Mouse (Mus musculus) cerebellum, adult (tissue): Measurements from ENCODE around the gene Sbk3.

Experiments
- ATAC-seq: cut with Nextera tagmentation; 2 replicates; pipeline ENCODE4 v1.9.2; 2017; ENCODE audit warnings: mild to moderate bottlenecking, moderate library complexity, mixed read lengths; ENCODE audit not compliant: insufficient number of reproducible peaks, low FRiP score, low TSS enrichment

Sbk3 gene

DNA sequence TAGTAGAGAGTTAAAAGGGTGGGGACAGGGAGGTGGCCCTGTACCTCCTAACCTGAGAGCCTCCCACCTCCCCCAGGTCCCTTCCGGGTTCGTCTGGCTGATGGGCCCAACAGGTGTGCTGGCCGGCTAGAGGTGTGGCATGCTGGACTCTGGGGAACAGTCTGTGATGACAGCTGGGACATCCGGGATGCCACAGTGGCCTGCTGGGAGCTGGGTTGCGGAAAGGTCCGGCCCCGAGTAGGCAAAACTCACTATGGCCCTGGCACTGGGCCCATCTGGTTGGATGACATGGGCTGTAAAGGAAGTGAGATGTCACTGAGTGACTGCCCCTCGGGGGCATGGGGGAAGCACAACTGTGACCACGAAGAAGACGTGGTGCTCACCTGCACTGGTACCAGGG, 34.1 kb downstream of the Sbk3 start:
- ATAC-seq = no peak

DNA sequence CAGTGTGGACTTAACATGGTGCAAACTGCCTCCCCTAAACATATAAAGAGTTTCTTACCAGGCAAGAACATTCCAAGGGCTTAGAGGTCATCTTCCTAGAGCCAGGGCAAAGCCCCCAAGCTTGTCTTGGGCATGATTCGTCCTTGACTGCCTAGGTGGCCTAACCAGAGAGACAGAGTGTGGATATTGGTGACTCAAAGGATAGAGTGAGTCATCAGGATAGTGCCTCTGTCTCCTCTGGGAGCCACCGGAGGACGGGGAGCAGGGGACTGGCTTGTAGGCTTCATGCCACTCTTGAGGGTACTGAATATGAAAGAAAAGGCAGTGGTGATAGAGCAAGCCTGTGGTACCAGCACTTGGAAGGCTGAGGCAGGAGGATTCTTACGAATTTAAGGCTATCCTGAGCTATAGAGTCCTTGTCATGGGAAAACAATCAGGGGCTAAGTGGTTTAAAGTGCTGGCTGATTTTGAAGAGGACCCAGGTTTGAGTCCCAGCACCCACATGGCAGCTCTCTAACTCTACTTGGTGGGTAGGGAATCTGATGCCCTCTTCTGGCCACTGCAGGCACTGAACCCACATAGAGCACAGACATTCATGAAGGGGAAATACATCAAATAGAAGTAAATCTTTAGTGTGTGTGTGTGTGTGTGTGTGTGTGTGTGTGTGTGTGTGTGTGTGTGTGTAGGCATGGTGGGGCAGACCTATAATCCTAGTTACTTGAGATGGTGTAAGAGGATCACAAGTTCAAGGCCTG, 36.6 kb downstream of the Sbk3 start:
- ATAC-seq = no peak

DNA sequence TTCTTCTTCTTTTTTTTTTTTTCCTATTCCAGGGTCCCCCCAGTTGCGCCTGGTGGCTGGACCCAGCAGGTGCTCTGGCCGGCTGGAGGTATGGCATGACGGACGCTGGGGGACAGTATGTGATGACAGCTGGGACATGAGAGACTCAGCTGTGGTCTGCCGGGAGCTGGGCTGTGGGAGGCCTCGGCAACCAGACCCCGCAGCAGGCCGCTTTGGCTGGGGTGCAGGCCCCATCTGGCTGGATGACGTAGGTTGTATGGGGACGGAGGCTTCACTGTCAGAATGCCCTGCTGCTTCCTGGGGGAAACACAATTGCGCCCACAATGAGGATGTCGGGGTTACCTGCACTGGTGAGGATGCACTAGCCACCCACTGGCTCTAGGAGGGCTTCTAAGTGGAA, 37.9 kb downstream of the Sbk3 start:
- no peak for ATAC-seq

- ATAC-seq = no peak
Measured at GRCm38 (mm10) chr7:4928323-4928722, 42.6 kb downstream of the Sbk3 start.

DNA sequence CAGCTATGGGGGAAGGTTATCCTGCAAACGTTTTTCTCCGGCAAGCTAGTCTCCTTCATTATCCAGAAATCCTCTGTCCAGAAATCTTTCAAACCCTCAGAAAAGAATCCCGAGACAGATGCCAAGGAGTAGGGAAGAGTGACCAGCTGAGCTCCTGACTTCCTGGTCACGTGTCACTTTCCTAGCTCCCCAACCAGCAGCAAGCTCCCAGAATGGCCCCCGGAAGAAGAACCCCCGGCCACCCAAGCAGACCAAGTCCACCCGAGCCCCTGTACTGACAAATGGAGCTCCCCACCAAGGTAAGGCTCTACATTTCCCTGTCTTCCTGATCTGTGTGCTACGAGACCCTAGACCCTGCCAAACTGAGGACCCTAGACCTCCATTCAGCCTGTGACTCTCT, 43.3 kb downstream of the Sbk3 start:
- ATAC-seq = no peak

GRCm38 (mm10) chr7:4926849-4927248, 44.1 kb downstream of the Sbk3 start:
- no peak for ATAC-seq

- no peak for ATAC-seq
Measured at GRCm38 (mm10) chr7:4925441-4926381, 45.3 kb downstream of the Sbk3 start, which contains the start of gene Ssc5d. Gene Ssc5d (plus strand): TSS chr7:4925785.

DNA sequence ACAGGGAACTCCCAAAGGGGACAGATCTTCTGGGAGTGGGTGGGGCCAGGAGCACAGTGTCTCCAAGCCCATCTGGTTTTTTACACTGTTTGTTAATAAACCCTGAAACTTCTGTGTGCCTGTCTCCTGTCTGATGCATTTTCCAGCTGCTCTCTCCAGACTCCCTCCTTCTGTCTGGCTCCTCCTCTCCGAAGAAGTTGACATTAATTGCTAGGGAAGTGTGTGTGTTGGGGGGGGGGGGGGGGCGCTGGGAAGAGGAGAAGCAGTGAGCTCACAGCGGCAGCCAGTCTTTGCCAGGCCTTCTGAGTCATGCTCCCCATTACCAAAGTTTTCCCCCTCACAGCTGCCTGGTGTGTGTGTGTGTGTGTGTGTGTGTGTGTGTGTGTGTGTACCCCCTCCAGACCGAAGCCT, 46.1 kb downstream of the Sbk3 start:
- no peak for ATAC-seq

DNA sequence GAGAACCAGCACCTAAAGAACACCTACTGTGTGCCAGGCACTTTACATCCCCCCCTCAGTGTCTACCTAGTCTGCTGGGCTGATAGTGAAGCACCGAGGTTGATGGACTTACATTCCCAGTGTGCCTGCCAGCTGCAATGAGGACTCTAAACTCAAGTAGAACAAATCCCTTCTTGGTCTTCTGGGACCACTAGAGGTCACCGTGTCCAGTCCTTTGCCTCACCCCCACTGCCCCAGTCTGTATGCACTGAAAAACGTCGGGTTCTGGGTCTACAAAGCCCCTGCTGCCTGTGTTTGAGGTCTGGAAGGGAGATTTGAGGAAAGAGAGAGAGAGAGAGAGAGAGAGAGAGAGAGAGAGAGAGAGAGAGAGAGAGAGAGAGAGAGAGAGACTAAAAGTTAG, 46.5 kb downstream of the Sbk3 start:
- ATAC-seq = no peak

DNA sequence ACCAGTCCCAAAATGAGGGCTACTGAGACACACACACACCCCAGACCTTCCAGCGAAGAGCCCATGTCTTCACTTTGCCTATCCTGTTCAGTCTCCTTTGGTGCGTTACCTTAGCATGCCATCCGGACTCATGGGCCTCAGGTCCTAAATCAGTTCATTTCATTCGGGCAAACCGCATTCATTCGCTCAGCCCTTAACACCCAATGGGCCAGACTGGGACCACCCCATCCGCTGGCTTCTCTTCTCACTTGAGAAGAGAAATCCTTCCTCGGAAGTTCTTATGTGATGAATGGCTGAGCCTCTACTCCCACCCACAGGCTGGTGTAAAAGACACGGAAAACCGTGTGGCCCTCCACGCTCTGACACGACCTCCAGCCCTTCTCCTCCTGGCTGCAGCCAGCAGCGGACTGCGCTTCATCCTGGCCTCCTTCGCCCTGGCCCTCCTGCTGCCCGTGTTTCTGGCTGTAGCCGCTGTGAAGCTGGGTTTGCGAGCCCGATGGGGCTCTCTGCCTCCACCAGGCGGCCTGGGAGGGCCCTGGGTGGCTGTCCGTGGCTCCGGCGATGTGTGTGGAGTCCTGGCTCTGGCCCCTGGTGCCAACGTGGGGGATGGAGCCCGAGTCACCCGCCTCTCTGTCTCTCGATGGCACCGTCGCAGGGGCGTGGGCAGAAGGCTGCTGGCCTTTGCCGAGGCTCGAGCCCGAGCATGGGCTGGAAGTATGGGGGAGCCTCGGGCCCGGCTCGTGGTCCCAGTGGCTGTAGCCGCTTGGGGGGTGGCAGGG, 47.2 kb downstream of the Sbk3 start:
- peak; percentile 43 for ATAC-seq

DNA sequence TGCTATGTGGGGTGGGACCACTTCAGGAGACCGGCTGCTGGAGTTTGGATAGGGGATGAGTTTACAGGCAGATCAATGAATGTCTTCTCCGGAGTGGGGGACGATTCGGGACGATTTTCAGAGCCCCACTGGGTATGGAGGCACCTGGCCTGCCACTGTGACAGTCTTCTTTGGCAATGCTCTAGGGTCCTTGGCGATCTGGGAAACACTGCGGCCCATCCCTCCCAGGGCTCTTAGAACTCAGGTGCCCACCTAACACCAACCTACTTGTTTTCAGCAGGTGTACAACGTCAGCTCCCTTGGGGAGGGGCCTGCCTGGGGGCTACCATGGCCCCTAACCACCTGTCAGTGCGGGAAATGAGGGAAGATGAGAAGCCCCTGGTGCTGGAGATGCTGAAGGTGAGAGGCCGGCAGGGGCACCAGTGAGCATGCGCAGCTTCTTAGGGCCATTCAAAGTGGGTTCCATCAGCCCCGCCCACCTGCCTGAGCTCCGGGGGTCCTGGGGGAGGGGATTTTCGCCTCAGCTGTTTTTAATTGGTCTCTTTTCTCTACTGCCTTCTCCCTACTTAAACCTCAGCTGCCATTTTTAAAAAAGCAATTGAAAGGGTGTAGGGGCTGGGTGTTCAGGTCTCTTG, 47.9 kb downstream of the Sbk3 start:
- ATAC-seq = peak; percentile 26; the same call in 1 of the 2 replicates

- ATAC-seq = peak; percentile 57
Measured at GRCm38 (mm10) chr7:4922508-4922907, 48.5 kb downstream of the Sbk3 start.

DNA sequence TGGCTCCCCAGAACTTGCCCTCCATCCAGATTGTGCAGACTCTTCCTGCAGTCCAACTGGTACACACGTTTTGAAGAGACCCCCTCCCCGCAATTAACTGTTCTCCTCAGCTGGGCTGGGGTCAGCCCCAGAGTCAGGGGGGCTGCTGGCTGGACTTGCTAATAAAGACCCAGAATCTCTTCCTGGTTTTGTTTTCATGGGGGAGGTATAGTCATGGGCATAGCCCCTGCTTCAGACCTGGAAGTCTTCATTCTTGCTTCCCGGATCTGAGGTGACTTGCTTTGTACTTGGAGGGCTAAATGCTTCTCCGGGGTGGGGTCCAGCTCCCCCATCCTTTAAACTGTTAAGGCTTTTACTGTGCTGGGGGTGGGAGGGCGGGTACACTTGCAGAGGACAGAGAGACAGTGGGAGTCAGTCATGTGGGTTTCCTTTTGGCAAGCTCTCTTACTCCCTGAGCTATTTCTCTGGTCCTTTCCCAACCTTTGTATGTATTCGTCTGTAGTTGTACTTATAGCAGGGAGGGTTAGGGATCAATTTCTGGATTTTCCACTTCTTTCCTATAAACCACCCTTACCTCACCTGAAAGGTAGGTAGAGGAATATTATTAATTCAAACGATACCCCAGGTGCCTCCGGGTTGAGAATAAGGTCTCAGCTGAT, 49.0 kb downstream of the Sbk3 start, which contains the start of gene Nat14:
Gene Nat14 (plus strand): TSS at position 205 of the 659 bp plus-strand sequence.
- ATAC-seq = no peak

DNA sequence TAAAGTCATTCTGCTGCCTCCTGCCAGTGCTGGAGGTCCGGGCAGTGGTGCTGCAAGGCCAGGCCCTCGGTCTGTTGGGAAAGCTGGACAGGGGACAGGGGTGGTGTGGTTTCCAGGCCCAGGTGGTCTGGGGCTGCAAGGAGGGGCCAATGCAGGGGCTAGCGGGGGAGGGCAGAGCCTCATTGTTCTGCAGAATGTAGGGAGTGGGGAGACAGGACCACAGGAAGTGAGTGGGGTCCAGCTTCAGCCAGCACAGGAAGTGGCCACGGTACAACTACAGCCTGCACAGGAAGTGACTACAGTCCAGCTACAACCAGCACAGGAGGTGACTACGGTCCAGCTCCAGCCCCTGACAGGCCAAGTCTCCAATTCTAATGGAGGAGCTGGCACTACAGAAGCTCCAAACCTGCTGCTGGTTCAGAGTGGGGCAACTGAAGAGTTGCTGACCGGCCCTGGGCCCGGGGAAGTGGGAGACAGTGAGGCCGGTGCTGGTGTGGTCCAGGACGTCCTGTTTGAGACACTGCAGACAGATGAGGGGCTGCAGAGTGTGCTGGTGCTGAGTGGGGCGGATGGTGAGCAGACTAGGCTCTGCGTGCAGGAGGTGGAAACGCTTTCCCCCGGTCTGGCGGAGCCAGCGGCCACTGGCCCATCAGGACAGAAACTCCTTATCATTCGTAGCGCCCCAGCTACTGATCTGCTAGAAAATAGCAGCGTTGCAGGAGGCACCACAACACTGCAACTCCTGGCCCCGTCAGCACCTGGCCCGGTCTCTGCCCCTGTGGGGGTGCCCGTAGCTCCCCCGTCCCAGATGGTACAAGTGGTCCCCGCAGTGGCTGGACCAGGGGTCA, 49.8 kb downstream of the Sbk3 start:
- ATAC-seq = no peak

DNA sequence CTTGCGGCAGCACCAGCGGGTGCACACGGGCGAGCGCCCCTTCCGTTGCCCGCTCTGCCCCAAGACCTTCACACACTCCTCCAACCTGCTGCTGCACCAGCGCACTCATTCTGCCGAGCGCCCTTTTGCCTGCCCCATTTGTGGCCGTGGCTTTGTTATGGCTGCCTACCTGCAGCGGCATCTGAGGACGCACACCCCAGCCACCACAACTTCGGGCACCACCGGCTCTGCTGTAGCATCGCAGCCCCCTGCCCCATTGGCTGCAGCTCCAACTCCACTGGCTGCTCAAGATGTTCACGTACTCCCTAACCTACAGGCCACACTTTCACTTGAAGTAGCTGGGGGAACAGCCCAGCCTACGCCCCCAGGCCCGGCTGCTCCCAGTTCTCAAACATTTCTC, 50.5 kb downstream of the Sbk3 start:
- no peak for ATAC-seq

GRCm38 (mm10) chr7:4919971-4920370, 51.0 kb downstream of the Sbk3 start:
- ATAC-seq = no peak

DNA sequence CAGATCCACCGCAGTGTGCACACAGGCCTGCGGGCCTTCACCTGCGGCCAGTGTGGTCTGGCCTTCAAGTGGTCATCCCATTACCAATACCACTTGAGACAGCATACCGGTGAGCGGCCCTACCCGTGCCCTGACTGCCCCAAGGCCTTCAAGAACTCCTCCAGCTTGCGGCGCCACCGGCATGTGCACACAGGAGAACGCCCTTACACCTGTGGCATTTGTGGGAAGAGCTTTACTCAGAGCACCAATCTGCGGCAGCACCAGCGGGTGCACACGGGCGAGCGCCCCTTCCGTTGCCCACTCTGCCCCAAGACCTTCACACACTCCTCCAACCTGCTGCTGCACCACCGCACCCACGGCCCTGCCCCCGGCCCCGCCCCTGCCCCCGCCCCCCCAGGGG, 51.9 kb downstream of the Sbk3 start:
- no peak for ATAC-seq

- no peak for ATAC-seq
Measured at GRCm38 (mm10) chr7:4918681-4919080, 52.3 kb downstream of the Sbk3 start.

GRCm38 (mm10) chr7:4917494-4917893, 53.5 kb downstream of the Sbk3 start:
- no peak for ATAC-seq
